Mouse (Mus musculus): ENCODE data around the gene Ms4a4c.
"Not testable (repeated sequence)": the region's sequence is repeated elsewhere in the genome, so short reads cannot be mapped to it uniquely, and the experiment has no call there.

The Ms4a4c gene

DNA sequence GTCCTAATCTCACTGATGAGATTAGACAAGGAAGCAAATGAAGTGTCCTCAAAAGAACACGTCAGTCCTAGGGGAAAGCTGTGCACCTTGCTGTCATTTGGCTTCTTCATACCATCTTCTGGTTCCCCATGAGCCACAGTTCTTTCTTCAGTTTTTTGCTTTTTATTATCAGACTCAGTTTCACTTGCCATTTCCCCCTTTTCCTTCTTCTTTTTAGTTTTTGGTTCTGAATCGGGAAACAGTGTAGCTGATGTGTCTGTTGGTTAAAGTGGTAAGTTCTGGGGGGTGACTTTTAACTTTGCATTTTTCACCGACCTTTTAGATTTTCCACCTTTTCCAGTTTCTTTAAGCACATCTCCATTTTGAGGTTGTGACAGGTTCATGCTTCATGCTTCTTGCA lies at the start of gene Ms4a4c:
Gene Ms4a4c (plus strand): TSS at position 244 of the 400 bp plus-strand sequence.
- no peak for DNase-seq (ENCODE audit: low read depth in 2 of 2, low spot score in 2 of 2)

DNA sequence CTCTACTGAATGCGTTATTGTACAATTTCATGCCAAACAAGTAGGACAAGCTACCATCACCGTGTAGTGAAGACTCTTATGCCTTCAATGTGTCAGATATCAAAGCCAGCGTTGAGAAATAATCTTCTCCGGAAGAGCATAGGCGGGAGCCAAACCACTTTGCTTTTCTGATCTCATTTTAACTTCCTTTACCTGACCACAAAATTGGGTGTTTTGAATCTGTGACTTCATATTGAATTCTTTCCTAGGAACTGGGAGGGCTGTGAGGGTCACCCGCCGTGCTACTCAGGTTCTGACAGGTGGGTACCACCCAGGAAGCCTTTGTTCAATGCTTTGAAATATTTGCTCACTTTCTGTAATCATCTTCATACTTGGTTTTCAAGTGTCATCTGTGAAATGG lies 48.8 kb upstream of the Ms4a4c start:
- peak; percentile 80 to 81 for DNase-seq (ENCODE audit: low read depth in 2 of 2, low spot score in 2 of 2)

DNA sequence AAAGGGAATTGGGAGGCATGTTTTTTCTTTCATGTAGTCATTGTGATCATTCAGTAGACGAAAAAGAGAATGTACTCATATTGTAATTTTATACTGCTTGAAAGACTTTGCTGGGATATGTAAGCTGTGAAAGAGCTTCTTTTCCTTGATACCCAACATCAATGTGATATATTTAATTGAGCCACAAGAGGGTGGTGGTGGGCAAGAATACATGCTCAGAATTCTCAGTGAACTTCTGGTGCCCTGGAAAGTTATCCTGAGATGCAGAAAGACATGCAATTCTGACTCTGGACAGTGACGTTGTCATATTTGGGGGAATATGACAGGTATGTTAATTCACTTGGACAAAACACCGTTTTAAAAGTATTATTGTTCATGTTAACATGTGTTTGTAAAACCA lies 44.5 kb upstream of the Ms4a4c start:
- peak in 1 of 2 experiments; percentile 54 for DNase-seq (ENCODE audit: low read depth in 2 of 2, low spot score in 2 of 2)

GRCm38 (mm10) chr19:11362002-11362401 lies 42.6 kb upstream of the Ms4a4c start:
- DNase-seq (ENCODE audit: low read depth in 2 of 2, low spot score in 2 of 2) = peak; percentile 72 to 77

DNA sequence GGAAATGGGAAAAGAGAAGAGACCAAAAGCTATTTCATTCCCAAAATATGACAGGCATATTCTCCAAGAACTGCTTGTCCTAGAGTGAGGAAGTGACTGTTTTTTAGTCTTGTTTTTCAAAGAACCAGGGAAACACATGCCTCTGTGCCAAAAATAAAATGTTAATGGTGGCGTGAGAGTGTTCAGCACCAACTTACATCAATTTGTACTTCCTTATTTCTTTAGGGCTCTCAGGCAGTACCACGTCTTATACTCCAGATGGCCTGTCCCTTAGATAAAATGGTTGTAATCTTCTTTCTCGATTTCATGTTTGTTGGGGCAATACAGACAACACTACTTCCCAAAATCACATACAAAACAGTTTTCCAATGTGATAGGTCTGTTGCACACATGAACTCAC lies 36.3 kb upstream of the Ms4a4c start:
- DNase-seq (ENCODE audit: low read depth in 2 of 2, low spot score in 2 of 2) = no peak

- DNase-seq (ENCODE audit: low read depth in 2 of 2, low spot score in 2 of 2) = no peak
Observed at GRCm38 (mm10) chr19:11371181-11371580, 33.4 kb upstream of the Ms4a4c start.

- DNase-seq (ENCODE audit: low read depth in 2 of 2, low spot score in 2 of 2) = no peak
Observed at GRCm38 (mm10) chr19:11375273-11375672, 29.3 kb upstream of the Ms4a4c start, which contains the start of gene Ms4a4a. Gene Ms4a4a, plus strand, starts transcription at chr19:11375523.

DNA sequence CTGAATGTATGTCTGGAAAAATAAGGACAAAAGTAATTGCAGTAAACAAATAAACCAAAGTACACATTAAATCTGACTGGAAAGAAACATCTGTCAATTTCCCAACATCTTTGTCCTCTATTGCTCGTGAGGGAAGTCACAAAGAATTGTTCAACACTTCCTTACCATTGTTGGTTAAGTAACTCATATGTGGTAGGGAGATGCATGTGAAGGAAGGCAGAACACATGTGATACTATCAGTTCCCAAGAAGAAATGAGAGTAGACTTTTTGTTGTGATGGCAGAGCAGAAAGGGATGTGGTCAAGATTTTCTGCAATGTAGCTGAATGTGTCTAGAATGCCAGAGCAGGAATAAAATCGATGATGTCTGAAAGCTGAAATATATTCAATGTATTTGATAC lies 28.2 kb upstream of the Ms4a4c start:
- no peak for DNase-seq (ENCODE audit: low read depth in 2 of 2, low spot score in 2 of 2)

- DNase-seq (ENCODE audit: low read depth in 2 of 2, low spot score in 2 of 2) = peak; percentile 32 to 54
Observed at GRCm38 (mm10) chr19:11387109-11387508, 17.5 kb upstream of the Ms4a4c start.

- no peak for DNase-seq (ENCODE audit: low read depth in 2 of 2, low spot score in 2 of 2)
Observed at GRCm38 (mm10) chr19:11387685-11388084, 16.9 kb upstream of the Ms4a4c start.

DNA sequence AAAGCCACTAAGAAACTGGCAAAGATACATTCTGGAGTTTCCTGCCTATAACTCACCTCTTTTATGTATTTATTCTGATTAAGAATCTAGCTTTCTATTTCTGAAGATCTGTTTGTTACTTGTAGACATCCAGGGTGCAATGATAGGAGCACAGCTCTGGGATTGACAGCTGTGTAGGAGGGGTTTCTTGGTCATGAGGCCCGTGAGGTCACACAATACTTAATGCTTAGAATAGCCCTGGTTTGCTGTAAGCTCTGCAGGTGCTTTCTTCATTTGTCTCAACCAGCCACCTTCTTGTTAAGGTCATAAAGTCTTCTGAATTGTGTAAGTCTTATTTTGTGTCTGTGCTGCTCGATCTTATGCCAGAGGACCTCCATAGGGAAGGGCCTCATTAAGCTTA lies 15.6 kb upstream of the Ms4a4c start:
- DNase-seq (ENCODE audit: low read depth in 2 of 2, low spot score in 2 of 2) = no peak

DNA sequence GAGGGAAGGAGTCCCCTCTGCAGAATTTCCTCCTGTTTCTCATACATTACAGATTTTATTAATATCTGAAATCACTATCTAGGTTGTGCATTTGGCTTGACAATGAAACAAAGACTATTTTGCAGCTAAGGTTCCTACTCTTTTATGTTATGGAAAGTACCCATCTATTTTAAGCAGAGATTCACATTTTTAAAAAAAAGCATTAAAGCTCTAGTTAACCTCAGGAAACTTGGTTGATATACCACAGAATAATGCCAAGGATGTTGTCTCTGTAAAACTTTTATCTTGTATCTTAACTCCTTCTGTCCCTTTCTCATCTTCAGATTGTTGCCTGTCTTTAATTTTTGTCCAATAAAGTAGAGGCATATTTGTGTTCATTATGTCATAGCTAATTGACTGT lies 8.8 kb upstream of the Ms4a4c start:
- DNase-seq (ENCODE audit: low read depth in 2 of 2, low spot score in 2 of 2) = no peak

GRCm38 (mm10) chr19:11407428-11407827 lies 2.9 kb downstream of the Ms4a4c start:
- DNase-seq (ENCODE audit: low read depth in 2 of 2, low spot score in 2 of 2) = no peak

DNA sequence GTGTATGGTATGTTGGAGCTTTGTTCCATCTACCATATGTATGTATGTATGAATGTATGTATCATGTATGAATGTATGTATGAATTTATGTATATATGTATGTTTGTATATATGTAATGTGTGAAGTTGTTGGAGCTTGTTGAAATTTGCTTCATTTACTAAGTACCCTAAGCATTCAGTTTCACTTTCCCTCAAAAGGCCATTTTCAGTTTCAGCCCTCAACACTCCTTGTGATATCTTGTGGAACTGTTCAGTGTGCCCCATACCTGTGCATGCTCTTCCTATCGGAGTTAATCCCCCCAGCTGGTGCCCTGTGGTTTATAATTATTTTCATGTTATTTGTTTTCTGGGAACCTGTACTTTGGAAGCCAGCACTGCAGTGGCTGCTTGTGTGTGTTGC lies 4.0 kb downstream of the Ms4a4c start:
- DNase-seq (ENCODE audit: low read depth in 2 of 2, low spot score in 2 of 2) = no peak

GRCm38 (mm10) chr19:11411640-11412039 lies 7.1 kb downstream of the Ms4a4c start:
- DNase-seq (ENCODE audit: low read depth in 2 of 2, low spot score in 2 of 2) = no peak

DNA sequence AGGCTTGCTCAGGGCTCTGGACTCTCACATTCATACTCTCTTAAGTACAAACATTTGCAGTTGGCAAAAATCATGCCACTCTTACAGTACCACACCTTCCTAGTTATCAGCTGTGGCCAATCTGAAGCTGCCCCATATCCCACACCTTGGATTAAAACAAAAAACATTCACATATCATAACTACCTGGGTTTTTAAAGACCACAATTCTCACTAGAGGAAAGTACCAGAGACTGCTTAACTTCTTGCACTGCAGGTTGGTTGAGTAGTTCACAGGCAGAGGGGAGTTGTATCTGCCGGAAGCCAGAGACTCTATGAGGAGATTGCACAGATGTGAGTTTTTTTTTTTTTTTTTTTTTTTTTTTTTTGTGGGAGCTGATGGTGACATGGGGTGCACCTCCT lies 9.5 kb downstream of the Ms4a4c start:
- DNase-seq (ENCODE audit: low read depth in 2 of 2, low spot score in 2 of 2) = no peak

GRCm38 (mm10) chr19:11415581-11415980 lies 11.0 kb downstream of the Ms4a4c start:
- no peak for DNase-seq (ENCODE audit: low read depth in 2 of 2, low spot score in 2 of 2)

GRCm38 (mm10) chr19:11418865-11419264 lies 14.3 kb downstream of the Ms4a4c start:
- not testable (repeated sequence) for DNase-seq (ENCODE audit: low read depth in 2 of 2, low spot score in 2 of 2)

- DNase-seq (ENCODE audit: low read depth in 2 of 2, low spot score in 2 of 2) = not testable (repeated sequence)
Observed at GRCm38 (mm10) chr19:11431209-11431608, 26.6 kb downstream of the Ms4a4c start.

- no peak for DNase-seq (ENCODE audit: low read depth in 2 of 2, low spot score in 2 of 2)
Observed at GRCm38 (mm10) chr19:11435058-11435834, 30.7 kb downstream of the Ms4a4c start.

DNA sequence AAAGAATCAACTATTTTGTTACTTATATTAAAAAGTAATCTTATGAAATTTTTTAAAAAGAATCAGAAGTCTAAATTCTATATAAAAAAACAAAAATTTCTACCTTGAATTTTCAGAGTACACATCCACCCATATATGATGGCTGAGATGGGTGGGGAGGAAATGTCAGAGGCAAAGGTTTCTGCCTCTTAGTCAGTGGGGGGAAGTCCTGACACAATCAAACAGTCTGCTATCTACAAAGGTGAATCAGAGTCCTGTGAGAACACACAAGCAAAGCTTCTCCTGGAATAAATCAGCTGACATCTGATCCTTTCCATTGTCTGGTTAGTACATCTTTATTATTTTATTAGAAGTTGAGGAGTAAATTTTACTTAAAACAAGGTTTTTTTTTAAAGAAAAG lies 38.8 kb downstream of the Ms4a4c start, which contains the start of gene Ms4a4b:
Gene Ms4a4b (plus strand): TSS at position 216 of the 400 bp plus-strand sequence.
- DNase-seq (ENCODE audit: low read depth in 2 of 2, low spot score in 2 of 2) = no peak

GRCm38 (mm10) chr19:11443964-11444363 lies 39.4 kb downstream of the Ms4a4c start:
- DNase-seq (ENCODE audit: low read depth in 2 of 2, low spot score in 2 of 2) = no peak

GRCm38 (mm10) chr19:11447238-11447637 lies 42.7 kb downstream of the Ms4a4c start:
- no peak for DNase-seq (ENCODE audit: low read depth in 2 of 2, low spot score in 2 of 2)
